8 mouse cellular contexts compared by ENCODE assay signal in genomic region chr16:5134623-5135330, GRCm38 (mm10). TPM values are rescaled to one million over a fixed set of nuclear protein-coding genes. Genes with fewer than 3 reads are reported as not detected.
DNase-seq lines count a peak whose midpoint lies in the region; ATAC-seq and TF ChIP-seq lines count a peak whose summit lies in the region.

No protein-coding gene starts in this region.

- H3K9me3 ChIP-seq in megakaryocyte, embryonic 14.5 days = no peaks in the 10 kb centered on the region
- H3K9me3 ChIP-seq in forebrain, embryonic 16.5 days (ENCODE audit: control insufficient read depth, low read length) = no peaks in the 10 kb centered on the region

- 74% methylated on average over 14 of the region's 14 CpGs for WGBS in forebrain, embryonic 16.5 days

- H3K4me3 ChIP-seq in megakaryocyte, embryonic 14.5 days (replicated peaks) = peak overlapping the region; percentile 39
- no peak overlapping the region for H3K4me3 ChIP-seq in layer of hippocampus, adult 2 months
- no peak overlapping the region for H3K4me3 ChIP-seq in forebrain, embryonic 16.5 days (replicated peaks; ENCODE audit: low read length)

- TF ChIP-seq CTCF in layer of hippocampus, adult 2 months (conservative IDR thresholded peaks at IDR 0.05) = no peak

- H3K4me1 ChIP-seq in megakaryocyte, embryonic 14.5 days = peaks cover 26% of the 10 kb centered on the region
- H3K4me1 ChIP-seq in forebrain, embryonic 16.5 days (replicated peaks; ENCODE audit: control insufficient read depth, insufficient read depth, low read length) = peaks cover 7% of the 10 kb centered on the region

- H3K9ac ChIP-seq in forebrain, embryonic 16.5 days (replicated peaks; ENCODE audit: low read depth, low read length) = no peak overlapping the region

- ATAC-seq in megakaryocyte, adult 5-6 weeks (ENCODE audit: poor library complexity, severe bottlenecking) = no peak
- no peak for ATAC-seq in monocyte, adult 5-6 weeks (replicated peaks; ENCODE audit: insufficient number of reproducible peaks, low FRiP score, low TSS enrichment, poor library complexity, severe bottlenecking)
- no peak for ATAC-seq in forebrain, embryonic 16.5 days

- peaks cover 85% of the 10 kb centered on the region for H3K27me3 ChIP-seq in megakaryocyte, embryonic 14.5 days (replicated peaks)
- H3K27me3 ChIP-seq in forebrain, embryonic 16.5 days (replicated peaks; ENCODE audit: control insufficient read depth, insufficient read depth, low read length) = peaks cover 38% of the 10 kb centered on the region

- H3K27ac ChIP-seq in layer of hippocampus, adult 2 months = peak overlapping the region; percentile 67
- no peak overlapping the region for H3K27ac ChIP-seq in forebrain, embryonic 16.5 days (ENCODE audit: low read length)

- peak; percentile 66 for DNase-seq in cerebellum, adult 11-12 months
- peak; percentile 80 to 82 for DNase-seq in heart, adult 9 months (ENCODE audit: low spot score in 2 of 2)
- DNase-seq in layer of hippocampus, adult 2 months (ENCODE audit: low spot score in 2 of 2) = peak; percentile 55 to 77
- peak; percentile 36 for DNase-seq in ovary, postnatal 14 days (ENCODE audit: low spot score)

- no peak overlapping the region for H3K4me2 ChIP-seq in forebrain, embryonic 16.5 days (ENCODE audit: low read length)

- H3K36me3 ChIP-seq in megakaryocyte, embryonic 14.5 days (replicated peaks; ENCODE audit: low read length) = no peaks in the 10 kb centered on the region
- H3K36me3 ChIP-seq in forebrain, embryonic 16.5 days (ENCODE audit: control insufficient read depth, insufficient read depth) = no peaks in the 10 kb centered on the region

RNA-seq across cellular contexts. Expression of gene Ppl, which starts 2.6 kb away (rescaled TPM):
- not detected in 2 replicates for polyA plus RNA-seq in megakaryocyte, embryonic 14.5 days (2012; ENCODE audit: insufficient read depth, low replicate concordance)
- not detected in 2 replicates for total RNA-seq in megakaryocyte, adult 5-6 weeks (2015)
- not detected in 2 replicates for total RNA-seq in megakaryocyte, adult 5-6 weeks (2017)
- total RNA-seq in layer of hippocampus, adult 2 months (2021) = 1 to 10 TPM; 2.8 to 4.5 TPM
- total RNA-seq in monocyte, adult 5-6 weeks (2017) = 0.29 to 0.78 TPM (median 0.53 TPM) in 3 replicates
- 0.06 and 0.21 TPM in 2 replicates for polyA plus RNA-seq in forebrain, embryonic 16.5 days (2015; fragmentation: Nextera tagmentation; extraction: Ambion mirVana)

RNA-seq across cellular contexts. Expression of gene Sec14l5, which starts 12.1 kb away (rescaled TPM):
- 0.71 TPM in 1 of 2 replicates, not detected in the other for polyA plus RNA-seq in megakaryocyte, embryonic 14.5 days (2012; ENCODE audit: insufficient read depth, low replicate concordance)
- not detected in 2 replicates for total RNA-seq in megakaryocyte, adult 5-6 weeks (2015)
- total RNA-seq in megakaryocyte, adult 5-6 weeks (2017) = not detected in 2 replicates
- 1 to 10 TPM; 5.3 to 6.7 TPM for total RNA-seq in layer of hippocampus, adult 2 months (2021)
- total RNA-seq in monocyte, adult 5-6 weeks (2017) = 0.19 TPM in 1 of 3 replicates, not detected in the others
- 0.10 and 0.14 TPM in 2 replicates for polyA plus RNA-seq in forebrain, embryonic 16.5 days (2015; fragmentation: Nextera tagmentation; extraction: Ambion mirVana)
